Mouse (Mus musculus) right cerebral cortex, postnatal 10 days (tissue): ENCODE data around the gene Spata31d1b.

Experiments
- DNase-seq, 2 experiments: peaks; one replicate each; pipeline ENCODE4 v3.0.0; 2021; ENCODE audit warnings: low spot score in 2 of 2

Spata31d1b gene

DNA sequence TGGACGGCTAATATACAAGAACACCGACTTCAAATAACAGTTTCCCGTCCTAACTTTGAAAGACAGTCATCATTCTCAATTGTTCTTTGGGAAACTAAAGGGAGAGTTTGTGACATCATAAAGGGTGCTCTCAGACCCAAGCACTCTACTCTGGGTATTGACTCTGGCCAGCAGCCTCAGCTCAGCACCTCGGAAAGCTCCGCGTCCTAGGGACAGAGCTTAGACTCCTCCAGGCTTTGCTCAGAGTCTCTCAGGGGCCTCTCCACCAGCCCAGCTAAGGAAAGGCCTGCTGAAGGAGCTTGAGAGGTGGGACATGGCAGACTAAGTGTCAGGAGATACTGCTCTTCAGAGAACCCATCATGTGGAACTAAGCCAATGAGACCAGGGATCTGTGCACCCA is 34.1 kb downstream of the Spata31d1b start:
- DNase-seq: no peak

DNA sequence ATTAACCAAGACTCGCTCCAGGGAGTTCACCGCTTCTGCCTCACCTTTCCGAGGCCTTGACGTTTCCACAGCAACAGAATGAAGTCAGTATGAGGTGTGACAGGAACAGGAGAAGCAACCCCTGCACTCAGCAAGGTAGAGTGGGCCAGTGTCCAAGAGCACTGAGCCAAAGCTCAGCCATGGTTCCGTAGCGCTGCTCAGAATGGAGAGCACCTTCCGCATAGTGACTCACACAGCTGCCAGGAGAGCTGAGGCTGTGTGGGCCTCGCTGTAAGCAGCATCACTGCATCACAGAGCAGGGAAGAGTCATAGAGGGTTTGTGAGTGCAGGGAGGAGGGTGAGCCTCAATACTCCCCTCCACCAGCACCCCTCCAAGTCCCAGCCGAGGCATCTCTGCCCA is 34.6 kb downstream of the Spata31d1b start, which contains the start of gene 1700014D04Rik:
TSS of gene 1700014D04Rik (minus strand) at position 42 of the 400 bp plus-strand sequence.
- DNase-seq: peak in 1 of 2 experiments; percentile 47

DNA sequence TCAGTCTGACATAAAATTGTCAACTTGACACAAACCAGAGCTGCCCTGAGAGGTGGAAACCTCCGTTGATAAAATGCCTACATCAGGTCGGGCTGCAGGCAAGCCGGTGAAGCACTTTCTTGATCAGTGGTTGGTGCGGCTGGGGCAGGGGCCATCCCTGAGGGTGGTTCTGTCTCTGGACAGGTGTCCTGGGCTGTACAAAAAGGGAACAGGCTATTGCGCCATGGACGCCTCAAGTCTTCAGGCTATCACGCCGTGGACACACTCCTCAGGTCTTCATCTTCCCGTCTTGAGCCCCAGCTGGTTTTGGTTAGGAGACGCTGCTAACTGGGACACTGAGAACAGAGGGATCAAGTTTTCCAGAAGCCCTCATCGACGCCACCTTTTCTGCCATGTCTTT is 38.2 kb downstream of the Spata31d1b start:
- no peak for DNase-seq

DNA sequence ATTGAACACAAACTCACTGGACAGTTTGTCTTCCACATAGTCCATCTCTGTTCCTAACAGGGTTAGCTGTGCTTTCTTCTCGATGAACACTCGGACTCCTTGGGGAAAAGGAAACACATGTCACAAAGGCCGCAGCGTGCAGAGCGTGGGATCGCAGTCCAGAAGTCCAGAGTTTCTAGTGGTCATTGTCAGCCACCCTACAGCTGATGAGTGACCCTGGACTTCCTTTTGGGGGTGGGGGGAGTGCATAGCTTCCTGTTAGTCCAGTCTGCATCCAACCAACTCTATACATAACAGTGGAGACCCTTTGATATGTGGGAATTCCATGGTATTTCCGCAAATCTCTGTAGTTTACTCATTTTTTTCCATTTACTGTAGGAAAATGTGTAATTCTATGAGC is 44.8 kb downstream of the Spata31d1b start:
- DNase-seq: no peak

DNA sequence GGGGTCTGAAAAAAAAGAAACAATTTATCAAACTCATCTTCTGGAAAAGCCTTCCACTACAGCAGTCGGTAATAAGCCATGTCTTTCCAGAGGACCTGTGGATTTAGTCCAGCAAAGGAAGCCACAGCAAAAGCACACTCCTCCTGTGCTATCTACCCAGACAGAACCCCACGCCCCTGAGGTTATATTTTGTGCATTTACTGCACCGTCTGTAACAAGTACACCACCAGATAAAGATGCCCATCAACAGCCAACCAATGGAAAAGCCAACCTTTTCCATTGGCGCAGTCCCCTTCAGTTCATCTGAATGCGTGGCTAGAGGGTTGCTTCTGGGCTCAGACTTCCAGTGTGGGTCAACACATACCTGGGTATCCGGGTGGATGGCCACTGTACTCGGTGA is 50.7 kb downstream of the Spata31d1b start:
- no peak for DNase-seq

DNA sequence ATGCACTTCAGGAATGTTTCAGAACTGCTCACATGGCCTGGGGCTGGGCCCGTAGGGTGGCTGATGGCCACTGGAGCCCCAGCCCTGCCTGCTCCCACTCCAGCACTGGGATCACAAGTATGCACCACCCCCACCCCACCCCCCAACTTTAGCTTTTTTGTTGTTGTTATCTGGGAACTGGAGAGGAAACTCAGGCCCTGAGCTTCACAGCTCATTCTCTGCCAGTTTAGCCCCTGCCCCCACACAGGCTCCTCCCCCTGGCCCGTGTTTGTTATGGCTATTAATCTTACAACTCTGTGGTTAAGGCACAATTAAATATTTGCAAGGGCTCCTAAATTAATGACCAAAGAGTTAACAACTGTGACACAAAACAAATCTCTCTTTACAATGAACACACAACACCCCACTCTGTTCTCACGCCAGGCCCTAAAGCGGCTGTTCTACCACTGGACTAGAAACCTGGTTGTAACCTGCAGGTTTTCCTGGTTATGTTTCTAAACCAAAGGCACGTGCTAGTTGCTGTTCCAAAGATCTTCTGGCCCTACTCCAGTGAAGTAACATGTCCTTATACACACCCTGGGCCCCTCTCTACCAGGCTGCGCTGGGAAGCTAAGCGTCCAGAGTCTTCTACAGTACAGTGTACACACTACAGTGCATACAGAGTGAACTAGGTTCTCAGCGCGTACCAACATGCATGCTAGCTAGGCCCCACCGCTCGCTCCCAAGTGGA is 54.9 kb downstream of the Spata31d1b start:
- no peak for DNase-seq

DNA sequence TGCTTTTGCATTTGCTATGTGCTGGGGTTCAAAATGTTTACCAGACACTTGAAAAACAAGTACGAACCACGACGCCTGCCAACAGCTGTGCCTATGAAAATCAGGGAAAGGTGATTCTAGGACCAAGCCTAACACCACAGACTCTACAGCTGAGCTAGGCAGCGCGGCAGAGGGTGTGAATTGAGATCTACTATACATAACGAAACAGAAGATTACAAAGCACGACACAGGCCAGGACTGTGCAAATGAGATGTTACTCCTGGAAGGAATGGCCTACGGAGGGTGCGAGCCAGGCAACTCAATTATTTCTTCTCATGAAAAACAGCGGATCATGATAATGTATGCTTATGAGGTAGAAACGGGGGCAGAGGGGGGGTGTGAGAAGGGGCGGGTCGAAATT is 56.4 kb downstream of the Spata31d1b start:
- DNase-seq: no peak
